In the genomic region with DNA sequence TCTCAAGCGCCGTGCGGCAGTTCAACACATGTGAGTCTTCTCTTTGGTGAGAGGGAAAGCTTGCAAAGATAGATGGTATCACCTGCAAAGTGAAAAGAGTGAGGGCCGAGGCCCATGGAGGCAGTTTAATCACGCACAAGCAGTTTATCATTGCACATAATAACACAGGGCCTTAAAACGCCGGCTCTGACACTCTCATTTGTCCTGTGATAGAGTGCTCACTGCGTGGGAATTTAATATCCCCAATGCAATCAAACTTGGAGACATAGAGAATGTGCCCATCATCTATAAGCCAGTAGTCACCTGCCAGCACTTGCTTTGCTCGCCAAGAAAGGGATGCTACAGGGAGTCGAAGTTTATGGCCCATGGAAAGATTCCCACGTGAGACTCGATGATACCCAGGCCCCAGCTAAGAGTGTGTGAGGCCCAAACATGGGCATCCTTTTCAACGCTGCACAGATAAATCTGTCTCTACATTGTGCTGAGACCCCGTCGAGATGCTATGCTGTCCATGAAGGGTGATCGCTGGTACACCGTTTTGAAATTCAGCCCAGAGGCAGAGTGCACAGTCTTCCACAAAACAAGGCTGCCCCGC, we compare ENCODE assay signal across 14 mouse cellular contexts.
"Had no signal": no experiment of that assay in that cellular context is flagged by ENCODE, and none has a peak within 500 bp of the region (broad histone marks: within the 10 kb centered on the region; RNA-seq: fewer than 3 reads in every experiment).

No protein-coding gene starts in this region.

- ATAC-seq: intestine, embryonic 16.5 days; midbrain, embryonic 16.5 days had no signal

- H3K36me3 ChIP-seq: limb, embryonic 12.5 days; midbrain, embryonic 12.5 days had no signal

- H3K4me3 ChIP-seq: limb, embryonic 12.5 days; midbrain, embryonic 12.5 days had no signal

- H3K27me3 ChIP-seq: limb, embryonic 12.5 days; midbrain, embryonic 12.5 days had no signal

- H3K4me2 ChIP-seq: limb, embryonic 12.5 days; midbrain, embryonic 12.5 days had no signal

- H3K9me3 ChIP-seq: limb, embryonic 12.5 days; midbrain, embryonic 12.5 days had no signal

- H3K4me1 ChIP-seq: limb, embryonic 12.5 days; midbrain, embryonic 12.5 days had no signal

- DNase-seq: kidney, postnatal 36 days; layer of hippocampus, adult 9-11 months; layer of hippocampus, postnatal 36 days; lung, adult 18-20 months; right cerebral cortex, adult 18-20 months; right cerebral cortex, postnatal 25 days; thymus, adult 18-20 months; thymus, postnatal 14 days had no signal

- H3K9ac ChIP-seq: limb, embryonic 12.5 days; liver, embryonic 14.5 days; midbrain, embryonic 12.5 days had no signal

- H3K27ac ChIP-seq: kidney, postnatal 0 days; limb, embryonic 12.5 days; liver, embryonic 14.5 days; midbrain, embryonic 12.5 days had no signal
